Mouse (Mus musculus) liver, embryonic 16.5 days (tissue): Measurements from ENCODE around the gene Shisa4. TPM values are rescaled to one million over a fixed set of nuclear protein-coding genes. Genes with fewer than 3 reads are reported as not detected.

ENCODE experiments used
- polyA plus RNA-seq: library from polyadenylated mRNA; unstranded; fragments of >200 nt; fragmentation: Nextera tagmentation; extraction: Ambion mirVana; gene quantifications from 2 replicates; pipeline ENCODE4 v1.2.1, GENCODE M21; 2015

Gene Shisa4
- polyA plus RNA-seq, 1 experiment from 2014 or later = 1.3 TPM

Other genes with a start within 250 kb of the Shisa4 start
- 9.0 and 9.6 TPM in 2 replicates for gene Ptpn7, start 242.5 kb downstream of the Shisa4 start, polyA plus RNA-seq
- 7.8 and 9.9 TPM in 2 replicates for gene Arl8a, start 228.4 kb downstream of the Shisa4 start, polyA plus RNA-seq
- gene Gpr37l1, start 207.6 kb downstream of the Shisa4 start, polyA plus RNA-seq = not detected in 2 replicates
- gene Elf3, start 116.7 kb downstream of the Shisa4 start, polyA plus RNA-seq = 0.93 and 2.5 TPM in 2 replicates
- 21.4 and 23.8 TPM in 2 replicates for gene Rnpep, start 91.2 kb downstream of the Shisa4 start, polyA plus RNA-seq
- 85.6 and 101 TPM in 2 replicates for gene Timm17a, start 61.5 kb downstream of the Shisa4 start, polyA plus RNA-seq
- gene Lmod1, start 50.4 kb downstream of the Shisa4 start, polyA plus RNA-seq = 0.07 and 0.12 TPM in 2 replicates
- 22.3 and 23.5 TPM in 2 replicates for gene Ipo9, start 55.3 kb upstream of the Shisa4 start, polyA plus RNA-seq
- 0.70 and 1.1 TPM in 2 replicates for gene Nav1, start 232.1 kb upstream of the Shisa4 start, polyA plus RNA-seq